Mouse (Mus musculus): ENCODE measurements at regions not wholly inside any gene's neighbourhood (a gene's known extent, or its start where the extent isn't known, plus 50 kb on each side); places are given as distances from the start of the nearest gene placed in this dataset.

DNA sequence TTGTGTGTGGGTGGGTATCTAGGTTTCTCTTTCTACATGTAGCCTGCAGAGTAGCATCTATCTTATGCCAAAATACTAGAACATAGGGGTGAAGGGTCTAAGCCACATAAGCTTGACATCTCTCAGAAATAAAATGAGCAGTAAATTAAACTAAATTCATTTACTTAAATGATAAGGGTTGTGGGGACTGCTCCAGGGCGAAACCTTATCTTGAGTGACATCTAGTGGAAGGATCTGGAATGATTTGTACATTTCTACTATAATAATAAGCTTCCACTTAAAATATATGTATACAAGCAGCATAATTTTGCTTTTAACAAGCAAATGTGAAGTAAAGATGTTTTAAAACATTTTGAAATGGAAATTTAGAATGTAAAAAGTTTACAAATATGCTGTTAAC is 271.4 kb downstream of the Vgll3 start:
- no peak for DNase-seq (ENCODE audit: low spot score)
- Histone ChIP-seq H3K36me3 (replicated peaks) (no peaks in the 10 kb centered on the region), H3K4me3 (no peak overlapping the region), H3K4me1 (no peaks in the 10 kb centered on the region), H3K27me3 (replicated peaks; ENCODE audit: low read depth, poor library complexity, severe bottlenecking) (no peaks in the 10 kb centered on the region), H3K9me3 (no peaks in the 10 kb centered on the region), H3K27ac (replicated peaks) (no peak overlapping the region)
- 16% methylated on average over 1 of the region's 1 CpGs for WGBS

- WGBS = 56% methylated on average over 4 of the region's 4 CpGs
- Histone ChIP-seq H3K4me3 (no peak overlapping the region), H3K9me3 (no peaks in the 10 kb centered on the region), H3K36me3 (replicated peaks) (no peaks in the 10 kb centered on the region), H3K4me1 (no peaks in the 10 kb centered on the region), H3K27ac (replicated peaks) (no peak overlapping the region), H3K27me3 (replicated peaks; ENCODE audit: low read depth, poor library complexity, severe bottlenecking) (no peaks in the 10 kb centered on the region)
- DNase-seq (ENCODE audit: low spot score) = no peak
Measured at GRCm38 (mm10) chr16:66092766-66093165, 277.7 kb downstream of the Vgll3 start.

- no peaks in the 10 kb centered on the region for H3K9me3 ChIP-seq
- 84% methylated on average over 7 of the region's 7 CpGs for WGBS
- no peaks in the 10 kb centered on the region for H3K4me1 ChIP-seq
Measured at GRCm38 (mm10) chr16:66095682-66096081, 280.6 kb downstream of the Vgll3 start.

DNA sequence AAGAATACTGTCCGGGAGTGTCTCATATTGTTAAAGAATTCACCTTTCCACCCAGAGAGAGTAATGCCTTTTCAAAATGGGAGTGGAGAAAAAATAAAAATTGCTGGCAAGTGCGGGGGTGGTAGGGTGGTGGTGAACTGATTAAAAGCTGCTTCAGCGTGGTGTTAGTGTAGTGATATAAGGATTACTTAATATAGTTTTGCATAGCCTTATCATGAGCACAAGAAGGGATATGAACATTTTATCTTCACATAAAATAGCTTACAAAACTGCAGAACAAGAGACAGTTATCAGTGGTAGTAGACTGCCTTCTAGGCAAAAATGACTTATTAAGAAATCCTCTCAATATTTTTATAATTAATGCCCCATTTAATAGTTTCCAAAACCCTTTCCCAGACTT is 302.9 kb downstream of the Vgll3 start:
- WGBS = 93% methylated on average over 3 of the region's 3 CpGs
- H3K4me1 ChIP-seq = no peaks in the 10 kb centered on the region
- H3K27me3 ChIP-seq (replicated peaks; ENCODE audit: low read depth, poor library complexity, severe bottlenecking) = no peaks in the 10 kb centered on the region
- no peak overlapping the region for H3K27ac ChIP-seq (replicated peaks)
- H3K36me3 ChIP-seq (replicated peaks) = no peaks in the 10 kb centered on the region
- H3K9me3 ChIP-seq = no peaks in the 10 kb centered on the region
- no peak overlapping the region for H3K4me3 ChIP-seq
- no peak for DNase-seq (ENCODE audit: low spot score)

More at GRCm38 (mm10) chr16:66095682-66096081, 280.6 kb downstream of the Vgll3 start:
- H3K4me3 ChIP-seq = no peak overlapping the region
- DNase-seq (ENCODE audit: low spot score) = no peak
- H3K27me3 ChIP-seq (replicated peaks; ENCODE audit: low read depth, poor library complexity, severe bottlenecking) = no peaks in the 10 kb centered on the region
- no peak overlapping the region for H3K27ac ChIP-seq (replicated peaks)
- no peaks in the 10 kb centered on the region for H3K36me3 ChIP-seq (replicated peaks)

GRCm38 (mm10) chr16:66137755-66138154 is 322.7 kb downstream of the Vgll3 start:
- H3K36me3 ChIP-seq (replicated peaks) = no peaks in the 10 kb centered on the region
- WGBS = 82% methylated on average over 3 of the region's 3 CpGs
- no peaks in the 10 kb centered on the region for H3K9me3 ChIP-seq
- no peaks in the 10 kb centered on the region for H3K27me3 ChIP-seq (replicated peaks; ENCODE audit: low read depth, poor library complexity, severe bottlenecking)
- H3K4me3 ChIP-seq = no peak overlapping the region
- DNase-seq (ENCODE audit: low spot score) = no peak
- H3K27ac ChIP-seq (replicated peaks) = no peak overlapping the region
- H3K4me1 ChIP-seq = no peaks in the 10 kb centered on the region

DNA sequence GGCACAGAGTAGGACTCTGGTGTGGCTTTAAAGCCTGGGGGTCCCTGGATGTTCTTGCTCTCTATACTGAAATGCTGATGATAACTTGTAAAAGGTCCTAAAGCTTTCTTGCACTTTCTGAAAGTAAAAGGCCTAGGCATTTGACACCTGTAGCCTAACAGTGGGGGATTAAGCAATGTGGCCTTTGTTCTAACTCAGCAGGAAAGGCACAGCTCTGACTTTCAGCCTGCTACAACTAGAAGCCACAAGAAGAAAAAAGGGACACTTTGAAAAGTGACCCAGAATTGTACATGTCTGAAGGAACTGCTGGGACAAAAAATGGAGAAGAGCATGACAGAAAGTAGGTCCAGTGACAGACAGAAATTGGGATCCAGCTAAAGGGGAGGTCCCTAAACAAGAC is 329.7 kb downstream of the Vgll3 start:
- Histone ChIP-seq H3K27me3 (replicated peaks; ENCODE audit: low read depth, poor library complexity, severe bottlenecking) (no peaks in the 10 kb centered on the region), H3K36me3 (replicated peaks) (no peaks in the 10 kb centered on the region), H3K4me1 (no peaks in the 10 kb centered on the region), H3K4me3 (no peak overlapping the region), H3K9me3 (no peaks in the 10 kb centered on the region), H3K27ac (replicated peaks) (no peak overlapping the region)
- no peak for DNase-seq (ENCODE audit: low spot score)

DNA sequence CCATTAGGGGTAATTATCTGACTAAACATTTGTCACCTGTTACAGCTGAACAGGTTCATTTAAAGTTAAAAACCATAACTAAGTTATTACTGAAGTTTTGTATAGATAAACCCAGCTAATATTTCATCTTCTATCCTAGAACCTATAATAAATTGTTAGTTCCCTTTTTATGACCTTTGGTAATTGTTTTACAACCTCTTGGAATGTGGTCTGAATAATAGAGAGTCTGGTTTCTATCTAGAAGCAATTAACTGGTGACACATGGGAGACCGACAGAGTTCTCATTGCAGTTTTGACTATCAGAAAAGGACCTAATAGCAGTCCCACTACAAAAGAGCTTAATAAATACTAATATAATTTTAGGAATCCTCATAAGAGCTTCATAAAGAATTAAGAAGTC is 330.2 kb downstream of the Vgll3 start:
- no peaks in the 10 kb centered on the region for H3K27me3 ChIP-seq (replicated peaks; ENCODE audit: low read depth, poor library complexity, severe bottlenecking)
- no peaks in the 10 kb centered on the region for H3K36me3 ChIP-seq (replicated peaks)
- no peak for DNase-seq (ENCODE audit: low spot score)
- 45% methylated on average over 1 of the region's 1 CpGs for WGBS
- no peaks in the 10 kb centered on the region for H3K9me3 ChIP-seq
- no peaks in the 10 kb centered on the region for H3K4me1 ChIP-seq
- no peak overlapping the region for H3K27ac ChIP-seq (replicated peaks)
- no peak overlapping the region for H3K4me3 ChIP-seq

GRCm38 (mm10) chr16:66168289-66168688 is 353.2 kb downstream of the Vgll3 start:
- H3K4me1 ChIP-seq = no peaks in the 10 kb centered on the region
- H3K27me3 ChIP-seq (replicated peaks; ENCODE audit: low read depth, poor library complexity, severe bottlenecking) = no peaks in the 10 kb centered on the region
- no peak overlapping the region for H3K27ac ChIP-seq (replicated peaks)
- 90% methylated on average over 2 of the region's 2 CpGs for WGBS
- no peaks in the 10 kb centered on the region for H3K36me3 ChIP-seq (replicated peaks)
- H3K9me3 ChIP-seq = no peaks in the 10 kb centered on the region
- no peak for DNase-seq (ENCODE audit: low spot score)
- no peak overlapping the region for H3K4me3 ChIP-seq

DNA sequence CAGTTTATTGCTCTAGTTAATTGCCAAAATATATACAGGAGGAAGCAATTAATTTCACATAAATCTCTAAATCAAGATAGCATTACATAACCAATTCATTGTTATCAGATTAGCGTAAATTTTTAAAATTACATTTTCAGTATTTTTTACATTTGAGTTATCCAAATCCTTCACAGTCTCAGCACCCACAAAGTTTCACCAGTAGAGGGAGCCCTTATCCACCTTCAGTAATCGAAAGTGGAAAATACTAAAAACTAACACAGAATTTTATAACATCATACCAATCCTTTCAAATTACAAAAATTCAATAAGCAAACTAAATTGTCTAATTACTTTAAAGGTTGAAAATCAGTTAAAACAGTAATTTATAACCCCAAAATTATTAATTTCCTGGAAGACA is 375.7 kb downstream of the Vgll3 start:
- H3K36me3 ChIP-seq (replicated peaks) = no peaks in the 10 kb centered on the region
- H3K9me3 ChIP-seq = no peaks in the 10 kb centered on the region
- DNase-seq (ENCODE audit: low spot score) = peak; percentile 12
- 39% methylated on average over 2 of the region's 2 CpGs for WGBS
- no peaks in the 10 kb centered on the region for H3K27me3 ChIP-seq (replicated peaks; ENCODE audit: low read depth, poor library complexity, severe bottlenecking)
- H3K27ac ChIP-seq (replicated peaks) = no peak overlapping the region
- no peaks in the 10 kb centered on the region for H3K4me1 ChIP-seq
- no peak overlapping the region for H3K4me3 ChIP-seq

DNA sequence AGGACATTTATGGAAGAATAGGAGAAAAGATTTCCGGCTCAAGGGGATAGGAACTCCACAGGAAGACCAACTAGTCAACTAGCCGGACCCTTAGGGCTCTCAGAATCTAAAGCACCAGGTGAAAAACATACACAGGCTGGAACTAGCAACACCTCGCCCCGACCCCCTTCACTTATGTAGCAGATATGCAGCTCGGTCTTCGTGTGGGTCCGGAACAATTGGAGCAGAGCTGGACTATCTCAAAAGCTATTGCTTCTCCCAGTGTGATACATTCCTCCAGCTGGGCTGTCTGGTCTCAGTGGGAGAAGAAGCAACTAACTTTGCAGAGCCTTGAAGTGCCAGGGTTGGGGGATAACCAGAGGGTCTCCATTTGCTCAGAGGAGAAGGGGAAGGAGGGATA is 386.3 kb downstream of the Vgll3 start:
- DNase-seq (ENCODE audit: low spot score) = no peak
- Histone ChIP-seq H3K4me3 (no peak overlapping the region), H3K36me3 (replicated peaks) (no peaks in the 10 kb centered on the region), H3K27ac (replicated peaks) (no peak overlapping the region), H3K27me3 (replicated peaks; ENCODE audit: low read depth, poor library complexity, severe bottlenecking) (no peaks in the 10 kb centered on the region), H3K4me1 (no peaks in the 10 kb centered on the region), H3K9me3 (no peaks in the 10 kb centered on the region)
- WGBS = 91% methylated on average over 7 of the region's 7 CpGs
